ENCODE assay signal across 18 mouse cellular contexts in genomic region chr4:86686564-86686963, GRCm38 (mm10). TPM values are rescaled to one million over a fixed set of nuclear protein-coding genes. Genes with fewer than 3 reads are reported as not detected.
DNase-seq lines count a peak whose midpoint lies in the region; ATAC-seq and TF ChIP-seq lines count a peak whose summit lies in the region.
"Had no signal": no experiment of that assay in that cellular context is flagged by ENCODE, and none has a peak within 500 bp of the region (broad histone marks: within the 10 kb centered on the region; RNA-seq: fewer than 3 reads in every experiment).

No protein-coding gene starts in this region.

- H3K27me3 ChIP-seq in liver, embryonic 12.5 days (replicated peaks), result peaks cover 3% of the 10 kb centered on the region; the same call in 1 of the 2 replicates
- no peaks in the 10 kb centered on the region for H3K27me3 ChIP-seq in embryonic facial prominence, embryonic 15.5 days
- H3K27me3 ChIP-seq: liver, embryonic 15.5 days had no signal

- H3K27ac ChIP-seq in liver, embryonic 12.5 days, result no peak overlapping the region
- H3K27ac ChIP-seq in embryonic facial prominence, embryonic 15.5 days (replicated peaks), result no peak overlapping the region
- no peak overlapping the region for H3K27ac ChIP-seq in gastrocnemius, adult 2 months
- H3K27ac ChIP-seq: midbrain, embryonic 12.5 days had no signal

- peak; percentile 88 for DNase-seq in heart, adult 11 months
- no peak for DNase-seq in heart, adult 8-10 months (ENCODE audit: low spot score)
- no peak for DNase-seq in liver
- DNase-seq in 416B (ENCODE audit: low read depth), result peak; percentile 53
- no peak for DNase-seq in gastrocnemius, adult 2 months
- no peak for DNase-seq in natural killer cell, adult 2 months (ENCODE audit: low spot score in 2 of 2)
- DNase-seq: cerebellum, adult 2 months; forebrain, postnatal 0 days; gastrocnemius, postnatal 25 days; layer of hippocampus, adult 9-11 months; thymus, postnatal 25 days had no signal

- peaks cover 47% of the 10 kb centered on the region for H3K4me1 ChIP-seq in liver, embryonic 12.5 days
- no peaks in the 10 kb centered on the region for H3K4me1 ChIP-seq in embryonic facial prominence, embryonic 15.5 days
- H3K4me1 ChIP-seq: midbrain, embryonic 12.5 days had no signal

- peak; percentile 39; the same call in 1 of the 2 replicates for ATAC-seq in liver, embryonic 12.5 days
- peak; percentile 39; the same call in 1 of the 2 replicates for ATAC-seq in embryonic facial prominence, embryonic 15.5 days (ENCODE audit: insufficient number of reproducible peaks, low FRiP score, low TSS enrichment, low read depth)
- ATAC-seq: activated CD4-positive, CD25-positive, alpha-beta regulatory T cell, adult 4 months; forebrain, postnatal 0 days; hindbrain, embryonic 16.5 days had no signal

- 33% methylated on average over 3 of the region's 3 CpGs for WGBS in liver, embryonic 12.5 days (ENCODE audit: insufficient replicate concordance)
- WGBS in embryonic facial prominence, embryonic 15.5 days, result 33% methylated on average over 3 of the region's 3 CpGs

- H3K9ac ChIP-seq in liver, embryonic 12.5 days, result no peak overlapping the region
- H3K9ac ChIP-seq in embryonic facial prominence, embryonic 15.5 days, result no peak overlapping the region
- H3K9ac ChIP-seq: forebrain, postnatal 0 days; liver, embryonic 15.5 days; midbrain, embryonic 12.5 days had no signal

- no peaks in the 10 kb centered on the region for H3K9me3 ChIP-seq in liver, embryonic 12.5 days (replicated peaks)
- no peaks in the 10 kb centered on the region for H3K9me3 ChIP-seq in embryonic facial prominence, embryonic 15.5 days (replicated peaks)
- H3K9me3 ChIP-seq: liver, embryonic 15.5 days; midbrain, embryonic 12.5 days had no signal

- no peak overlapping the region for H3K4me3 ChIP-seq in liver, embryonic 12.5 days
- no peak overlapping the region for H3K4me3 ChIP-seq in embryonic facial prominence, embryonic 15.5 days (replicated peaks)
- no peak overlapping the region for H3K4me3 ChIP-seq in gastrocnemius, adult 2 months
- H3K4me3 ChIP-seq: erythroblast, embryonic 14.5 days; liver, embryonic 15.5 days; midbrain, embryonic 12.5 days had no signal

- H3K36me3 ChIP-seq in liver, embryonic 12.5 days, result no peaks in the 10 kb centered on the region
- H3K36me3 ChIP-seq in embryonic facial prominence, embryonic 15.5 days, result no peaks in the 10 kb centered on the region
- H3K36me3 ChIP-seq: liver, embryonic 15.5 days; midbrain, embryonic 12.5 days had no signal

- TF ChIP-seq CTCF in gastrocnemius, adult 2 months (IDR thresholded peaks at IDR 0.05), result no peak

- intact Hi-C loops in gastrocnemius, adult 2 months (cut with DNase I), result no loop called here

- H3K4me2 ChIP-seq in liver, embryonic 12.5 days, result no peak overlapping the region
- no peak overlapping the region for H3K4me2 ChIP-seq in embryonic facial prominence, embryonic 15.5 days (replicated peaks)
- H3K4me2 ChIP-seq: liver, embryonic 15.5 days; midbrain, embryonic 12.5 days had no signal

RNA-seq across cellular contexts. Expression of gene Plin2, which starts 16.7 kb away (rescaled TPM):
- total RNA-seq in heart, adult 8-10 months (2022), result 100 to 1,000 TPM; 111 to 155 (median 132) TPM
- 129 and 134 TPM in 2 replicates for polyA plus RNA-seq in liver, embryonic 12.5 days (2016; fragmentation: Nextera tagmentation; extraction: Ambion mirVana)
- polyA plus RNA-seq in embryonic facial prominence, embryonic 15.5 days (2015; fragmentation: Nextera tagmentation; extraction: Ambion mirVana), result 69.8 and 71.8 TPM in 2 replicates
- total RNA-seq in gastrocnemius, adult 2 months (2021), result 10 to 100 TPM; 32.4 to 60.2 TPM

Comparison
In these comparisons a context has a peak if more than half of its experiments do, and no peak if none do; other contexts are left out.
1. DNase-seq: peak in heart, adult 11 months (single experiment) and 416B (single experiment); none in heart, adult 8-10 months (single experiment), liver (single experiment), gastrocnemius, adult 2 months (single experiment) and natural killer cell, adult 2 months (0 of 2).